8 mouse cellular contexts compared by ENCODE assay signal in the genomic region with DNA sequence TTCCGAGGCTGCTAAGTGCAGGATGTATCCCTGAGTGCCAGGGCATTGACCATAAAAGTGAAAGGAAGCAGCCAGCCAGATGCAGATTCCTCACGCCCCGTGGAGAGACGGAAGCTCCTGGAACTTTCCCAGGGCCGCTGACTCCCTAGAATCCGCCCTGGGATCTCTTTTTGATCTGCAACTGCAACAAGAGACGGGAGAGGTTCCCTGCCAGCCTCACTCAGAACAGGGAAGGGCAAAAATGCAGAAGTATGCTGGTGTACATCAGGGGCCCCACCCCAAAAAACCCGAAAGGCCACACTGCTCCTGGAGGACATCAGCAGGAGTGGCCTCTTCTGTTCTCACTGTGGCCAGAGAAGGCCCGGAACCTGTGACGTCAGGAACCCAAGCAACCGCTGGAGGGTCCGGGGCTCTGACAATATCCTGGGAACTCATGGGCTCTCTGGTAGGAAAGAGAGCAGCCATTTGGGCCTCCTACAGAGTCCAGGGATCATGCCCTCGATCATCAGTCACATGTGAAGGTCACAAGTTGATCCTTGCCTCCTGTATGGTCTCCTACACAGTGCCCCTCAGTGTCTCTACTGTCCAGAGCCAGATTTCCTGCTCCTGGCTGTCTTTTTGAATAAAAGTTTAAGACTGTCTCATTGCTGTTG. TPM values are rescaled to one million over a fixed set of nuclear protein-coding genes. Genes with fewer than 3 reads are reported as not detected.
A peak's percentile ranks its signal among the peaks of the same experiment; 100 is the strongest.
DNase-seq lines count a peak whose midpoint lies in the region; ATAC-seq and TF ChIP-seq lines count a peak whose summit lies in the region.

No protein-coding gene starts in this region.

- no peaks in the 10 kb centered on the region for H3K27me3 ChIP-seq in limb, embryonic 14.5 days (ENCODE audit: control insufficient read depth, insufficient read depth, low read length)
- H3K27me3 ChIP-seq in stomach, embryonic 15.5 days (replicated peaks): no peaks in the 10 kb centered on the region
- H3K27me3 ChIP-seq in midbrain, embryonic 13.5 days: peaks cover 53% of the 10 kb centered on the region

- H3K9ac ChIP-seq in limb, embryonic 14.5 days (ENCODE audit: low read depth, low read length, severe bottlenecking): no peak overlapping the region
- H3K9ac ChIP-seq in stomach, embryonic 15.5 days: no peak overlapping the region
- no peak overlapping the region for H3K9ac ChIP-seq in midbrain, embryonic 13.5 days (replicated peaks)

- no peak overlapping the region for H3K4me3 ChIP-seq in bone marrow, adult 2 months (replicated peaks; ENCODE audit: control insufficient read depth, low read depth, low read length)
- H3K4me3 ChIP-seq in limb, embryonic 14.5 days (replicated peaks; ENCODE audit: low read length): no peak overlapping the region
- H3K4me3 ChIP-seq in stomach, embryonic 15.5 days (replicated peaks): peak overlapping the region; percentile 17
- no peak overlapping the region for H3K4me3 ChIP-seq in midbrain, embryonic 13.5 days (replicated peaks)

- ATAC-seq in limb, embryonic 14.5 days (ENCODE audit: low FRiP score, low read depth): no peak
- ATAC-seq in stomach, embryonic 15.5 days (ENCODE audit: insufficient read depth, low FRiP score, low read depth): no peak
- ATAC-seq in midbrain, embryonic 13.5 days: no peak

- H3K4me2 ChIP-seq in limb, embryonic 14.5 days (replicated peaks; ENCODE audit: low read depth, low read length, severe bottlenecking): peak overlapping the region; percentile 15
- peak overlapping the region; percentile 97 for H3K4me2 ChIP-seq in stomach, embryonic 15.5 days
- H3K4me2 ChIP-seq in midbrain, embryonic 13.5 days (replicated peaks): no peak overlapping the region

- no peaks in the 10 kb centered on the region for H3K9me3 ChIP-seq in limb, embryonic 14.5 days (ENCODE audit: control insufficient read depth, low read length)
- H3K9me3 ChIP-seq in stomach, embryonic 15.5 days: no peaks in the 10 kb centered on the region
- H3K9me3 ChIP-seq in midbrain, embryonic 13.5 days: no peaks in the 10 kb centered on the region

- TF ChIP-seq POLR2A in bone marrow, adult 2 months (IDR thresholded peaks at IDR 0.05; ENCODE audit: borderline replicate concordance, control insufficient read depth, low read depth, low read length): no peak
- TF ChIP-seq POLR2A in limb, embryonic 14.5 days (IDR thresholded peaks at IDR 0.05; ENCODE audit: borderline replicate concordance, extremely low read depth, insufficient read depth, insufficient read length): no peak

- intact Hi-C loops in heart, postnatal 36 days (cut with DNase I): no loop called here
- intact Hi-C loops in left cerebral cortex, postnatal 36 days (cut with DNase I): no loop called here

- peak; percentile 63 to 70 for DNase-seq in cerebellum, postnatal 10 days
- DNase-seq in cerebellum, postnatal 4 days (ENCODE audit: low spot score in 2 of 2): no peak
- peak; percentile 56 to 61 for DNase-seq in heart, postnatal 36 days
- DNase-seq in limb, embryonic 14.5 days (ENCODE audit: low spot score): peak; percentile 20
- no peak for DNase-seq in left cerebral cortex, postnatal 36 days (ENCODE audit: low spot score in 2 of 2)

- H3K27ac ChIP-seq in bone marrow, adult 2 months (ENCODE audit: control insufficient read depth, insufficient read depth, low read depth, low read length, poor library complexity): peak overlapping the region; percentile 39
- no peak overlapping the region for H3K27ac ChIP-seq in limb, embryonic 14.5 days (replicated peaks; ENCODE audit: low read depth, low read length)
- H3K27ac ChIP-seq in stomach, embryonic 15.5 days: peak overlapping the region; percentile 46
- no peak overlapping the region for H3K27ac ChIP-seq in midbrain, embryonic 13.5 days

- TF ChIP-seq CTCF in bone marrow, adult 2 months (IDR thresholded peaks at IDR 0.05; ENCODE audit: control insufficient read depth, insufficient read depth, low read length): no peak

- peaks cover 5% of the 10 kb centered on the region; the same call in 1 of the 2 replicates for H3K4me1 ChIP-seq in bone marrow, adult 2 months (ENCODE audit: control insufficient read depth, insufficient read depth, low read length)
- peaks cover 46% of the 10 kb centered on the region for H3K4me1 ChIP-seq in limb, embryonic 14.5 days (ENCODE audit: control insufficient read depth, insufficient read depth, low read length)
- H3K4me1 ChIP-seq in stomach, embryonic 15.5 days: peaks cover 49% of the 10 kb centered on the region
- H3K4me1 ChIP-seq in midbrain, embryonic 13.5 days (replicated peaks): peaks cover 33% of the 10 kb centered on the region

- H3K36me3 ChIP-seq in limb, embryonic 14.5 days (ENCODE audit: control insufficient read depth, insufficient read depth, low read length): no peaks in the 10 kb centered on the region
- H3K36me3 ChIP-seq in stomach, embryonic 15.5 days: no peaks in the 10 kb centered on the region
- H3K36me3 ChIP-seq in midbrain, embryonic 13.5 days: no peaks in the 10 kb centered on the region

- 28% methylated on average over 13 of the region's 13 CpGs for WGBS in bone marrow, adult 2 months
- WGBS in limb, embryonic 14.5 days: 36% methylated on average over 13 of the region's 13 CpGs
- WGBS in stomach, embryonic 15.5 days: 44% methylated on average over 13 of the region's 13 CpGs
- whole genome bisulfite sequencing in midbrain, embryonic 13.5 days: 70% methylated on average over 13 of the region's 13 CpGs

RNA-seq across cellular contexts. Expression of a gene that starts 2.3 kb away (rescaled TPM):
- polyA plus RNA-seq in bone marrow, adult 2 months (2011; ENCODE audit: insufficient read depth, insufficient read length, low replicate concordance, missing spikeins): 2.1 and 5.9 TPM in 2 replicates
- total RNA-seq in heart, postnatal 36 days (2021): 1 to 10 TPM; 5.1 to 5.2 TPM
- polyA plus RNA-seq in limb, embryonic 14.5 days (2012; rRNA removed): 11.6 and 12.0 TPM in 2 replicates
- polyA plus RNA-seq in limb, embryonic 14.5 days (2014; fragmentation: Nextera tagmentation; extraction: Ambion mirVana): 18.8 and 19.2 TPM in 2 replicates
- polyA plus RNA-seq in stomach, embryonic 15.5 days (2015; fragmentation: Nextera tagmentation; extraction: Ambion mirVana): 62.4 and 64.8 TPM in 2 replicates
- 5.7 and 6.4 TPM in 2 replicates for polyA plus RNA-seq in midbrain, embryonic 13.5 days (2015; fragmentation: Nextera tagmentation; extraction: Ambion mirVana)
- total RNA-seq in left cerebral cortex, postnatal 36 days (2021): 1 to 10 TPM; 4.8 to 5.4 TPM

Comparison
In these comparisons a context has a peak if more than half of its experiments do, and no peak if none do; other contexts are left out.
1. DNase-seq: peak in cerebellum, postnatal 10 days (2 of 2), heart, postnatal 36 days (2 of 2) and limb, embryonic 14.5 days (single experiment); none in cerebellum, postnatal 4 days (0 of 2) and left cerebral cortex, postnatal 36 days (0 of 2).
2. H3K27ac ChIP-seq: peak in bone marrow, adult 2 months (single experiment) and stomach, embryonic 15.5 days (single experiment); none in limb, embryonic 14.5 days (single experiment) and midbrain, embryonic 13.5 days (single experiment).